Mouse (Mus musculus): ENCODE results near the gene Siglece.
A peak's percentile ranks its signal among the peaks of the same experiment; 100 is the strongest.
"Not testable (repeated sequence)": the region's sequence is repeated elsewhere in the genome, so short reads cannot be mapped to it uniquely, and the experiment has no call there.

Siglece gene

DNA sequence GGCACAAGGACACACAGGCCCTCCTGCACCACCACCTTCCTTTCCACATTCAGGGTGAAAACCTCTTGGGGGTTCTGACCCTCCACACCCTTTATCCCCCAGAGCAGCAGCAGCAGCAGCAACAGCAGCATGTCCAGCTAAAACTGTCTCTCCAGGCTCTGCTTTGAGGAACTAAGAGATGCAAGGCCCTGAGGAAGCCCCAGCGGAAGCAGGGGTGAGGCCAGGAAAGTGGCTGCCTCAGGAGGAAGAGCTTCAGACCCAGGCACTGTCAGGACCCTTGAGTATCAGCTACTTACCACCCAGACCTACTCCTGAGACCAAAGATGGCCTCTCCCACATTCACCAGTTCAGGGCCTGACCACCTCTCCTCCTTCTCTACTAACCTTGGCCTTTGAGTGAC, at the start of gene Siglece:
TSS of gene Siglece (minus strand) at position 160 of the 400 bp plus-strand sequence.
- no peak for DNase-seq

DNA sequence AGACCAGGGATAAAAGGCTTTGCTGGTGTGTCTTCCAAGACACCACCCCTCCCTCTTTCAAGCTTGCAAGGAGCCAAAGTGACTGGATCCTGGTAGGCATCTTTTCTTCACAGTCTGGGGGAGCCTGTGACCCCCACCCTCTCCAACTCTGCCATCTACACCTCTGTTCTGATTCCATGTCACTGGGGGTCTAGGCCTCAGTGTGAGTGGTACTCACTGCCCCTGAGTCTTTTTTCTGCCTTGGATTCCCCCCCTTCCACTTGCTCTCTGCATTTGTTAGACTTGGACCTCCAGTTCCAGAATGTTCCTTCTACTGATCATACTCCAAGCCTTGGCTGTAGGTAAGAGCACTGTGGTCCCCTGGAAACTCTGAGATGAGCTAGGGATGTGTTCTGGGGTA, 30.2 kb upstream of the Siglece start, which contains the start of gene Klk14:
TSS of gene Klk14 (plus strand) at position 301 of the 400 bp plus-strand sequence.
- no peak for DNase-seq

DNA sequence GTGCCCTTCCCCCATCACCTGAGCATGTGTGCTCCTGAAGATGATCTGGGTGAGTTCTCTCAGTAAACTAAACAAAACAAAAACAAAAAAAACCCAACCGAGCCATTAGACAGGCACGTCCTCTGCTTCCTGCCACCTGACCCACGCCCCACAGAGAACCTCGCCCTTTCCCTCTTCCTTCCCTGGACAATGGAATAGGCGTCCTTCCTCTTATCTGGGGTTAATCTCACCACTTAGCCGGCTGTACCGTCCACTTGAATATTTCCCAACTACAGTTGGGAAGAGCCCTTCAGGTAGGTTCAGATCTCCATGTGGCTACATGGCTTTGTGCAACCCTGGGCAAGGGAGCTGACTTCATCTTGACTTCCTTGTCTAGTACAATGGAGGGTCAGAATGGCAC, 25.1 kb upstream of the Siglece start:
- no peak for DNase-seq

DNA sequence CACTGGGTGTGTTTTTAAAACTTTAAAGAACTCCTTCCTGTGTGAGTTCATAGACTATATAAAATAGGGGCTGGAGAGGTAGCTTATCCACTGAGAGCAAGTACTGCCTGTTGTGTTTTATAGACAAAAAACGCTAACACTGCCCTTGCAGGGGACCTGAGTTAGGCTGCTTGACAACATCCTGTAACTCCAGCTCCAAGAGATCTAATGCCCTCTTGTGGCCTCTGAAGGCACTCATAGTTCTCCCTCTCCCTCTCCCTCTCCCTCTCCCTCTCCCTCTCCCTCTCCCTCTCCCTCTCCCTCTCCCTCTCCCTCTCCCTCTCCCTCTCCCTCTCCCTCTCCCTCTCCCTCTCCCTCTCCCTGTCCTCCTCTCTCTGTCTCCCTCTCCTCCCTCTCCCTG, 22.6 kb upstream of the Siglece start:
- DNase-seq: not testable (repeated sequence)

DNA sequence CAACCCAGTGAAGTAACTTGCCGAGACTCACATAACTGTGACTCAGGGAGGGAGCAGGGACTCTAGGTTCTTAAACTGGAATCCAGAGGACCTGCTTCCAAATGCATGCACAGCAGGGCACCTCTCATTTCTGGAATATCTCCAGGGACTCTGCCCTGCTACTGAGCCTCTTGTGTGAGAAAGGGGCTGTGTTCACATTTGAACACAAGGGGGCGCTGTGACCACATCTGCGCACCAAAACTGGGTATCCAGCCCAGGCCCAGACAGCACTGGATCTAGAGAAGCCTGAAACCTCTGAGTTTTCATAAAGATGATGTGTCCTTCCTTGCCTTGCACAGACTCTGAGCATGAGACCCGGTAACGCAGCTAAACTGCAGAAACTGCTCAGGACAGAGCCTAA, 21.0 kb upstream of the Siglece start:
- peak; percentile 42 to 76 for DNase-seq

DNA sequence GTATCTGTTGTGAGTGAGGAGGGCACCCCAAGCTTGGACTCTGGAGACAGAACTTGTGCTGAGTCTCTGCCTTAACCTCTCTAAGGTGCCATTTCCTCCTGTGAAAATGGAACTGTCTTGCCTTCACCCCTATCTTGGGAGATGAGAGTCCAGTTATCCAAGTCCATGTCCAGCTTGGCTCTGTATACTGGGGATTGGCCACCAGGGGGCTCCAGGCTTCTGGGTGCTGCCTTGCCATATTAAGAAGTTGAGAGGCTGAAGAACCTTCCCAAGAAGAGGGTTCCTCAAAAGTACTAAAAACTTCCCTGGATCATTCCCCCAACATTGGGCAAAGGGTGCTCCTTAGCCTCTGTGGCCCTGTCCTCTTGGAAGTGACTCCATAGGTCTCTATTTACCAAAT, 18.6 kb upstream of the Siglece start:
- peak; percentile 37 to 81 for DNase-seq

DNA sequence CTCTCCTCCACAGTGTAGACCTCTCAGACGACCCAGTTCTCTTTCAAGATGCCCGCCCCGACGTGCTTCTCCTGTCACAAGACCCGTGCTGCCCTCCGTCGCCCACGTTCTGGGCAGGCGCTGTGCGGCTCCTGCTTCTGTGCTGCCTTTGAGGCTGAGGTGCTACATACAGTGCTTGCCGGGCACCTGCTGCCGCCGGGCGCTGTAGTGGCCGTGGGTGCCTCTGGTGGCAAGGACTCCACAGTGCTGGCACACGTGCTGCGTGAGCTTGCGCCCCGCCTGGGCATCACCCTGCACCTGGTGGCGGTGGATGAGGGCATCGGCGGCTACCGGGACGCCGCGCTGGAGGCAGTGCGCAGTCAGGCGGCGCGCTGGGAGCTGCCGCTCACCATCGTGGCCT, 15.1 kb upstream of the Siglece start:
- DNase-seq: no peak

DNA sequence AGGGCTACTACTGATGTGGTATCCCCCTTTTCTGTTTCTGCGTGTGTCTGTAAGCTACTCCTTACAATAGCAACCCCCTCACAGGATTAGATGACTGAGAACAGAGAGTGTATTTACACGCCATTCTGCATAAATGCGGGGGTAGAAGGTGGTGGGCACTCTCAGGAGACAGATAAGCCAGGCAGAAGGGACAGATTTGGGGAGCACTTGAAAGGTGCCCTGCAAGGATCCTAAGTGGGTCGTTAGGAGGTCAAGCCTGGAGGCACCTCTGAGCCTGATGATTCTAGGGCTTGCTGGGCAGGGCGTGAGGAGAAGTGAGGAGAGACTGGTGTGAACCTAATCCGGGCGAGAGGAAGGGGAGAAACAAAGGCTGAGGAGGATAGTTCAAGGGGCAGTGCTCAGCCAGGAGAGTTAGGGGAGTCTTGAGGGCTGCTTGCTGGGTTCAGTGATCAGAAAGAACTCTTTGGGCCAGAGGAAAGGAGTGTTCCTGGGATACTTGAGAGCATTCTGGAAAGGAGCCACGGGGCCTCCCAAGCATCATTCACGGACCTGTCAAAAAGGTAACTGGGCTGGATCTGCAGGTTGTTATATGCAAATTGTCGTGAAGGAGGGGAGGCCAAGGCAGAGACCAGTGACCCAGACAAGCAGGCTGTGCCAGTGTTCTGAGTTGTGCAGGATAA, 12.8 kb upstream of the Siglece start:
- peak; percentile 10 to 42 for DNase-seq

DNA sequence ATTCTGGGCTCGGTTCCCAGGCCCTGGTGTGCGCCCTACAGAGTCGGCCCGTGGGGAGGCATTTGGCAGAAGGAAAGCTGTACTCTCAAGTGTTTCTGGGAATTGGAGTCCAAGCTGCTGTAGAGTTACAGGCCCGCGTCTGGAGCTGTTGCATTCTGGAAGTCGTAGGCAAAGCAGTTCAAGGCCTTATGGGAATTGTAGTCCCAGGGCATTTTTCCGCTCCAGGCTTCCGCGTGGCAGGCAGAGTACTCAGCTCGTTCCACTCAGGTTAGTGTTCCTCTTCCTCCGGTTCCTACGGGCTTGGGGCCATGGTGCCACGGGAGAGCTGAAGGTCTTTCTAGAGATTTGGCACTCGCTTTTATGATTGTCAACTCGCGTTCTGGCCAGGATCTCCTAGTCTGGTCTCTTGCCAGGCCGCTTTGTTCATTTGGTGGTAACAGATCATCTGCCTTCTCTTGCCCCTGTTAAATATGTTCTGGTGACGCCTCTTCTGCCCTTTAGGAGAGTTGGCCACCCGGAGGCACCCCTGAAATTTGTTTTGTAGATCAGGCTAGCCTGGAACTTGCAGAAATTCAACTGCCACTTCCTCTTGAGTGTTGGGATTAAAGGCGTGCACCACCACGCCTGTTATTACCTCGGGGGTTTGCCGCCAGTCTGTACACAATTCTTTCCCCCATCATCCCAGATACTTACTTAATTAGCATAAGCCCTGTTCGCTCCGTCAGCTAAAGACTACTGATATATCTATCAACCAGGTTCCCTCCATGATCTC, 12.0 kb upstream of the Siglece start, which contains the start of gene Ctu1:
TSS of gene Ctu1 (plus strand) at position 208 of the 772 bp plus-strand sequence.
- peak; percentile 92 to 98 for DNase-seq

DNA sequence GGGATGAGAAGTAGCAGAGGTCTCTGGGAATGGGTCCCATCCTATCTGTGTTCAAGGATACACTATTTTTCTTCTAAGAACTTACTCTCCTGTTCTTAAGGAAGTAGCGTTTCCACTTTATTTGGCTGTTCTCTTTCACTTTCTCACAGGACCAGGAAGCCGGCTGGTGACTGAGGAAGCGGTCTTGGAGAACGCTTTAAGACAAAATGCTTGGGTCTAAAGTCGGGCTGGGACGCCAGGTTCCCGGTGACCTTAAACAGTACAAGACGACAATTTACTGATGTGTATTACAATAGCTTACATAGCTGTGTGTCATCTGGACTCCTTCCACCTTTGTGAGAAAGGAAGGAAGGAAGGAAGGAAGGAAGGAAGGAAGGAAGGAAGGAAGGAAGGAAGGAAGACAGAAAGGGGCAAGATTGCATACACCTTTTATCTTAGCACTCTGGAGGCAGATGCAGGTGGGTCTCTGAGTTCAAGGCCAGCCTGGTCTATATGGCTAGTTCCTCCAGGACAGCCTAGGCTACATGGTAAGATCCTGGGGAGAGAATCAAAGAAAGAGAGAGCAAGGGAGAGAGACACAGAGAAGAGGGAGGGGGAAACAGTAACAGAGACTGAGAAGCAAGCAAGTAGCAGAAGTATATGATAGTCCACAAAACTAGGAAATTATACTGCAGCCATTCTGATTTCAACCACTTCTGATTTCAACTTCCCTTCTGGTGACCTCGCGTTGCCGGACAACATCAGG, 11.3 kb upstream of the Siglece start:
- DNase-seq: no peak

DNA sequence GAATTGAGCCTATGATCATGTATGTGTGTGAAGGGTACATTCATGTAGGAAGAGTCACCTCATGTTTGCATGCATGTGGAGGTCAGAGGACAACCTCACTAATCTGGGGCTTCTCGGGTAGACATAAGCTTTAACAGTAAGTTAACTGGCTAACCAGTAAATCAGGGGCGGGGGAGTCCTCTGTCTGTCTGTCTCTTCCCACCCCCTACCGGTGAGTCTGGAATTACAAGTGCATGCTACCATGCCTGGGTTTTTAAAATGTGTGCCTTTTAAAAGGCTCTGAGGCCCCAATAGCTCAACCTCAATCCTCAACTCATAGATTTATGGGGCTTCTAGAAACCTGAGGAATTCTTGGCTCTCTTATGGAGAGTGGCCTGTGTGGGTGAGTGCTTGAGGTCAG, 8.6 kb upstream of the Siglece start:
- peak in 1 of 2 experiments; percentile 24 for DNase-seq

DNA sequence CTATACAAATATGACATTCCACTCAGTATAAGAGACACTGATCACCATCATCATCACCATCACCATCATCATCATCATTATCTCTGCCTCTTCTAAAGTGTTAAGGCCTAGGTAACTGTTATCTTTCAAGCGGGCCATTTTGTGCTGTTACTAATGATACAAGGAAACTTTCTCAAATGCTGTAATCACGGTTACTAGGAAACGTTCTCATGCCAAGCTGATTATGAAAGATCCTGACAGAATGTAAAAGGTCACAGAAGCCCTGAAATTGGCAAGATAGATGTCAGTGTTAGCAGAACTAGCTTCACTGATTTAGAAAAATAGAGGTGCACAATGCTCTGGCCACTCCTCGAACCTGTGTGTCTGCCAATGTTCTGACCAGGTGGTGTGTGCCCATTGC, 7.3 kb upstream of the Siglece start:
- DNase-seq: not testable (repeated sequence)

DNA sequence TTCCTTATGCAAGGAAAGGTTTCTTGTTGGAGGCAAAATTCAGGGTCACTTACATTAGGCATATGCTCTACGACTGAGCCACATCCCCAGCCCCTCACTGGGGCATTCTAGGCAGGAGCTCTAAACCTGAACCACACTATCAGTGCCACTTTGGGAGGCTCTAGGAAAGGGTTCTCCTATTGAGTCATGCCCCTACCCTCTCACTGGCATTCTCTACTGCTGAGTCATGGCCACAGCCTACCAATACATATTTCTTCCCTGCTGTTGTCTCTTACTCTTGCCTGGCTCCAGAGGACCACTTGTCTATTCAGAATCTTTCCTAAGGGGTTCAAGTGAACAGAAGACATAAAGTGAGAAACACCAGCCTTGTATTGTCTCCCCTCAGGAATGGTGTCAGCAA, 2.8 kb upstream of the Siglece start:
- DNase-seq: no peak

DNA sequence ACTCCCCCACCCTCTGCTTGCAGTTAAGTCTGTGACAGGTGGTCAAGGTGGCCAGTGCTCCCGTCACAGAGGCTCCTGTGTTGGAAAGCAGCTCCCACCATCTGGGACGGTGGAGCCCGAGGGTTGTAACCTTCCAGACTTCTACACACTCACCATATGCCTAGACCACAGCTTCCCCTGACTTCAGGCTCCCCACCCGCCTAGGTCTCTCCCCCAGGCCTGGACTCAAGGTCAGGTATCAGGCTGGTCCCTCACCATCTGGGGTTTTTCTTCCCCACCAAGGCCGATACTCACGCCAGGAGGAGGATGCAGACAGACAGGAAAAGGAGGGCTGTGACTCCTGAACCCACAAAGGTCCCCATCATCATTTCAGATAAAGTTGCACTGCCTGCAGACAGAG, 3.7 kb downstream of the Siglece start:
- DNase-seq: no peak

DNA sequence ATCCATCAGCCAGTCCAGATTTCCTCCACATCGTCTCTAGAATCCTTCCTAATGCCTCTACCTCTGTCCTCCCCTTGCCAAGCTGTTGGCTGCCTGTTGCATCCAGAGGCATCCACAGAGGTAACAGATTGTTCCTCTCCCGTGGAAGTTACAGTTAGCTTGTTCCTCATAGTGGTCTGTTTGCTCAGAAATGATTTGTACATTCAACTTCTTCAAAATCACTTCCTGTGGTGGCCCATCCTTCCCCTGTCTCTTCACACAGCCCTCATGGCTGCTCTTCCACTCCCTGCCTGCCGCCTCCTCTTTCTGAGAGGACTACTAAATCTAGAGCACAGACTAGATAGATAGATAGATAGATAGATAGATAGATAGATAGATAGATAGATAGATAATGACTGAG, 5.4 kb downstream of the Siglece start:
- no peak for DNase-seq

DNA sequence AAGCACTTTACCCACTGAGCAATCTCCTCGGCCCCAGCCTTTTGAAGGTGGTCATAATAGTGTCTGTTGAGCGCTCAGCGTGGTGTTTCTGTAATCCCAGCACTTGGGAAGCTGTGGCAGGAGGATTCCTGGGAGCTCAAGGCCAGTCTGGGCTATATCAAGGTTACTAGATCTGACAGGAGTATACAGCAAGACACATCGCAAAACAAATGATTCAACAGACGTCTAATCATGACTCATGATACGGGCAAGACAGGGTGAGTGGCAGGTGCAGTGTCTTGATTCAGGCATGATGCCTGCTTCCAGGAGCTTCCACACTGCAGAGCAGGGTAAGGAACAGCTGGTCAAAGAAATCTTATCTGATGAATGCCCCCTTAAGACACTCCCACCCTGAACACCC, 7.3 kb downstream of the Siglece start:
- DNase-seq: no peak

DNA sequence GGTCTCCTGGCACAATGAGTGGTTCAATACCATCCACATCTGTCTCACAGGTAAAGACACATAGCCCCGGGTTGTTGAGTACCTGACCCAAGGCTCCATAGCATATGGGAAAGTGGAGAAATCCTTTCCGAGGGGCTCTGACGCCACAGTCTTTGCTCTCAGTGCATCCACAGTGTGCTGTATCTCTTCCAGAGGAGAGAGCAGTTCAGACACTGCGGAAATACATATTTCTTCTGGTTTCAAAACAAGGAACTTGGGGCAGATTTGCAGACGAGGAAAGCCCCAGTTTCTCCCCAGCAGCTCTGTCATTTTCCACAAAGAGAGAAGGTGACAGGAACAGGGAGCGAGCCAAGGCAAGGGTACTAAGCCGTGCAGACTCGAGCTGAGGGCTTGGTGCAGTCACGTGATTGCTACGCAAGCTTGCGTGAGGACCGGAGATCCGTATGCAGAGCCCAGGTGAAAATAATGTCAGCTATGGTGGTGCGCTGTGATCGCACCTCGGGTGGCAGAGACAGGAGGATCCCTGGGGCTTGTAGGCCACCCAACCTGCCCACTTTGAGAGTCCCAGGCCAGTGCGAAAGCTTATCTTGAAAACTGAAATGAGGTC, 16.8 kb downstream of the Siglece start:
- no peak for DNase-seq

DNA sequence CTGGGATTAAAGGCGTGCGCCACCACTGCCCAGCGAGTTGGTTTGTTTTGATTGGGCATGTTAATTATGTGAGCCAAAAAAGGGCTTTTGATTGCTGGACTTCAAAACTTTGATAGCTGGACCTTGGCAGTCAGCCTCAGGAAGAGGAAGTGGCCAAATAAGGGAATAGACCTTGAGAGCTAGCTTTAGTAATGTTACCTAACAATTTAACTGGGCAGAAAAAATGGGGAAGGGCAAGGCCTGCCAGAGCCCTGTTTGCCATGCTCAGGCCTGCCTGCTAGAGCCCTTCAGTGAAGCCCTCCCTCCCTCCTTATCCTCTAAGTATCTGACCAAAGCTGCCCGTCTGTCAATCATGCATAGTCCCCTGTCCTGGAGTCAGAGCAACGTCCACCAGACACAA, 17.4 kb downstream of the Siglece start:
- no peak for DNase-seq

DNA sequence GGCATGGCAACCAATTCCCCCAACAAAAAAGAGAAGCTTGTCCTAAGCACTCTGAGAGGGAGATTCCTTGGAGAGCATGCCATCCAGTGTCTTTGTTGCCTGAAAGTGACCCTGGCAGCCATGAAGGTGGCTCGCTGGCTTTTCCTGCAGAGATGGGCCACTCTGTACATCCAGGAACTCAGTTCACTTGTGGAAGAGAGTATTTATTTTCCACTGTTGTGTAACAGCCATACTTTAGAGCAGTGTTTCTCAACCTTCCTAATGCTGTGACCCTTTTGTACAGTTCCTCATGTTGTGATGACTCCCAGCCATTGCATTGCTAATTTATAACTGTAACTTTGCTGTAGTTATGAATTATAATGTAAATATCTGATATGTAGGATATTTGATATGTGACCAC, 22.8 kb downstream of the Siglece start:
- no peak for DNase-seq

DNA sequence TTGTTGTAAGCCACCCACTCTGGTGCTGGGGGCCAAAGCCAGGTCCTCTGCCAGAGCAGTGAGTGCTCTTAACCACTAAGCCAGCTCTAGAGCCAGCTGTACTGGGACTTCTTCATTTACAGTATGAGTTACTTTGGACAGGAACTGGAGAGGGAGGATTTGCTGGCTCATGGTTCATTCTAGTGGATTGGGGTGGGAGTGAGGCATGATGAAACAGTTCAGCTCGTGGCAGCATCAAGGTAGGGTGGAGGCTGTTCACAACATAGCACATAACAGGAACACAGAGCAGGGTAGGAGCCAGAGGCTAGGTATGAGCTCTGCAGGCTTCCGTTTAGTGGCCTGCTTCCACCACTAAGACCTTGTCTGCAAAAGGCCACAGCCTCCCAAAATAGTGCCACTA, 23.8 kb downstream of the Siglece start:
- no peak for DNase-seq

DNA sequence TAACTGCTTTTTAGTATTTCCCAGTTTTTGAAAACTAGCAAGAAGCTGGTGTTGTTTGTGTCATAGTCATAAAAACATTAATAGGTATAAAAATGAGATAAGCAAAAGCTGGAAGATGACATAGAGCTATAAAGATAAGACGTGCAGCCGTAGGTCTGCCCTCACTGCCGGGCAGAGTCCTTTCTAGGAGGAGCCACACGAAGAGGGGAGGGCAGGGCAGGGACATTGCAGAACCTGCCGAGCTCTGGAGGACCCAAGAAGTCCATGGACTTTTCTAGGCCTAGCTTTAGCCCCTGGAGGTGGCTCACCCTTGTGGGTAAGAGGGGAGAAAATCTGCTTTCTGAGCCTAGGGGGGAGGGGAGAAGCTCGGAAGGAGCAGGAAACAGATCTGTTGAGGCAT, 25.5 kb downstream of the Siglece start, which contains the start of gene Ceacam18:
TSS of gene Ceacam18 (plus strand) at position 208 of the 400 bp plus-strand sequence.
- DNase-seq: no peak

DNA sequence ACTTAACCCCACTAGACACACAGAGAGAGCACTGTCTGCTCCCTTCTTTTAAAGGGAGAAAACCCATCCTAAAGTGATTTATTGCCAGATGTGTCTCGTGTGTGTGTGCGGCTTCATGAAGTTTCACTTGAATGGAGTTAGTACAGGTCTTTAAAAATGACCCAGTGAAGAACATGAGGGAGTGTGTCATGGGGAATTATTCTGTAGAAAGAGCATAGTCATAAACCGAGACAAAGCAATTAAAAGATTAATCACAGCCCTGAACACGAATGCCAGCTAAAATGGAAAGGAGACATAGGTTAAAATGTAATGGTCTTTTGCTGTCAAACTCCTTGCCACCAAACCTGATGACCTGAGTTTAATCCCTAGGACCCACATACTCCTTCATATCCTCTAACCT, 26.0 kb downstream of the Siglece start:
- DNase-seq: no peak

DNA sequence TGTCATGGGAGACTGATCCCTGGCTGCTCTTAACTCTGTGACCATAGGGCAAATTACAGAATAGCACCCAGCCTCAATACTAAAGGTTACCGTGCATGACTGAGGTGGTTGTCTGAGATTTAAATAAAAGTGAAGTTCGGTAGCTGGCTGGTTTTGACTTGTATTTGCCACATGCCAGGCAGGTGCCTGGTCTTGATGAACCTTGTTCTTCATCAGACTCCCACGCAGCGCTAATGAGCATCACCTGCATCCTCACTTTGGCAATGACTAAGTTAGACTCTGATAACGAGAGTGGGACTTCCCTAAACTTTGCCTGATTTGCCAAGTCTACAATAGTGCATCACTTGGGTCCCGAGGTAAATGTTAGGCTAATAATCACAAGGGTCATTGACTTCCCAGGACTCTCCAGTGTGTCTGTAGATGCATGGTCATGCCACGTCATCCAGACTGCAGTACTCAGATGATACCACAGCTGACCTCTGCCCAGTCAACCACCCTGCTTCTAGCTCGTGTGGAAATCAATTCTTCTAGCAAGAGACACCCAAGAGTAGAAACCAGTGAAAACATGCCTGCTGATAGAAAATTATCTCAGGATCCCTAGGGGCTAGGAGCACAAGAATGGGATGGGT, 34.1 kb downstream of the Siglece start:
- no peak for DNase-seq
